Mouse (Mus musculus) olfactory bulb, adult 2 months (tissue): ENCODE data around the gene Pemt.

ENCODE experiments used
- CTCF ChIP-seq: fragments of 200-500 bp; IDR thresholded peaks from 2 replicates; pipeline ENCODE4 v1.5.1; 2012; ENCODE audit warnings: low read depth, mild to moderate bottlenecking, low read length, moderate library complexity; ENCODE audit not compliant: insufficient read depth
- POLR2A ChIP-seq: fragments of 200-500 bp; IDR thresholded peaks from 2 replicates; pipeline ENCODE4 v1.6.1; 2012; ENCODE audit warnings: mild to moderate bottlenecking, low read depth, low read length, moderate library complexity; ENCODE audit not compliant: insufficient read depth

- TF ChIP-seq CTCF (no peak), POLR2A (no peak)
Observed at GRCm38 (mm10) chr11:59952892-59953291, 93.4 kb downstream of the Pemt start.
